10 mouse cellular contexts compared by ENCODE assay signal in the genomic region with DNA sequence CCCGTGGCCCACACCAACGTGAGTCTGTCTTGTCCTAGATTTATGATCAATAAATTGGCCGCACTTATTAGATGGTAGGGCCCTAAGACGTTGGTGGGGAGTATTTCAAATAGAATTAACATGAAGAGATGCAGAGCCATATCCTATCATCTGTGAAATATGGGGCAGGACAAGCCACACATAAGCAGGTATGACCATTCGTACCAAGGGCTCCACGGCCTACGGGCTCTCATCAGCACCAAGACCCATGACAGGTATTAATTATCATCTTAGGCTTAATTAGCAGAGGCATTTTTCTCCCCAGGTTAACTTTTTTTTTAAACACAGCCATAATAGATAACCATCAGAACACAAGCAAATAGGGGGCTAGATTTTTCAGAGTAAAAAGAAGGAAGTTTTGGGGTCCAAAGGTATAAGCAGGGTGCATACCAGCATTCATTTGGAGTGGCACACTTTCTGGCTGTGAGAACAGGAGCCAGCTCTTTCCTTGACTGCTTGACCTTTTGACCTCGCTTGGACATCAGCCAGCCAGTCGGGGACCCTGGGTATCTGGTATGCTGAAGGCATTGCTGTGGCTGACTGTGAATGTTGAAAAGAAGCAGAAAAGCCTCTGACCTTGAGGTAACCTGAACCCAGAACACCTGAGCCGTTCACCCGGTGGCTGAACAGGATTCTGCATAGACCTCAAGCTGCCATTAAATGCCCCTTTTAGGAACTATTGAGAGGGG.
DNase-seq lines count a peak whose midpoint lies in the region; ATAC-seq lines count a peak whose summit lies in the region.
"Had no signal": no experiment of that assay in that cellular context is flagged by ENCODE, and none has a peak within 500 bp of the region (broad histone marks: within the 10 kb centered on the region; RNA-seq: fewer than 3 reads in every experiment).

No protein-coding gene starts in this region.

- H3K9ac ChIP-seq in midbrain, embryonic 16.5 days (ENCODE audit: low read depth, low read length) = no peak overlapping the region

- intact Hi-C loops in left cerebral cortex, postnatal 4 days (cut with DNase I) = no loop called here

- no peak overlapping the region for H3K4me3 ChIP-seq in midbrain, embryonic 16.5 days (ENCODE audit: low read depth, low read length)

- peak overlapping the region; percentile 68 for H3K27ac ChIP-seq in midbrain, embryonic 16.5 days (ENCODE audit: low read length)

- ATAC-seq in midbrain, embryonic 16.5 days = peak; percentile 67; the same call in 1 of the 2 replicates
- ATAC-seq: forebrain, embryonic 14.5 days; inflammation-experienced regulatory T-cells, adult 6 months had no signal

- peak; percentile 34 for DNase-seq in left cerebral cortex, postnatal 4 days
- DNase-seq in left cerebral cortex, adult 8-10 months (ENCODE audit: low spot score in 2 of 2) = no peak
- peak; percentile 69 for DNase-seq in adrenal gland, postnatal 14 days
- DNase-seq in kidney, adult 8-10 months = peak; percentile 65 to 73
- DNase-seq in T-cell, adult 2 months (ENCODE audit: low spot score) = no peak
- no peak for DNase-seq in layer of hippocampus, adult 11-12 months (ENCODE audit: low spot score)
- no peak for DNase-seq in spleen, postnatal 10 days (ENCODE audit: low spot score in 2 of 2)

- H3K36me3 ChIP-seq in midbrain, embryonic 16.5 days (ENCODE audit: control insufficient read depth, insufficient read depth, low read length) = no peaks in the 10 kb centered on the region

- peaks cover 21% of the 10 kb centered on the region for H3K4me1 ChIP-seq in midbrain, embryonic 16.5 days (ENCODE audit: control insufficient read depth, insufficient read depth, low read length)

- 38% methylated on average over 11 of the region's 11 CpGs for WGBS in midbrain, embryonic 16.5 days

- H3K9me3 ChIP-seq in midbrain, embryonic 16.5 days (replicated peaks; ENCODE audit: control insufficient read depth, low read length, poor library complexity, severe bottlenecking) = no peaks in the 10 kb centered on the region

- no peak overlapping the region for H3K4me2 ChIP-seq in midbrain, embryonic 16.5 days (ENCODE audit: low read length)

- no peaks in the 10 kb centered on the region for H3K27me3 ChIP-seq in midbrain, embryonic 16.5 days (ENCODE audit: control insufficient read depth, insufficient read depth, low read depth, low read length)

Comparison
In these comparisons a context has a peak if more than half of its experiments do, and no peak if none do; other contexts are left out.
1. DNase-seq: peak in left cerebral cortex, postnatal 4 days (single experiment), adrenal gland, postnatal 14 days (single experiment) and kidney, adult 8-10 months (2 of 2); none in left cerebral cortex, adult 8-10 months (0 of 2), T-cell, adult 2 months (single experiment), layer of hippocampus, adult 11-12 months (single experiment) and spleen, postnatal 10 days (0 of 2).